Mouse (Mus musculus): ENCODE measurements at regions not wholly inside any gene's neighbourhood (a gene's known extent, or its start where the extent isn't known, plus 50 kb on each side); places are given as distances from the start of the nearest gene placed in this dataset.
"Not testable (repeated sequence)": the region's sequence is repeated elsewhere in the genome, so short reads cannot be mapped to it uniquely, and the experiment has no call there.

DNA sequence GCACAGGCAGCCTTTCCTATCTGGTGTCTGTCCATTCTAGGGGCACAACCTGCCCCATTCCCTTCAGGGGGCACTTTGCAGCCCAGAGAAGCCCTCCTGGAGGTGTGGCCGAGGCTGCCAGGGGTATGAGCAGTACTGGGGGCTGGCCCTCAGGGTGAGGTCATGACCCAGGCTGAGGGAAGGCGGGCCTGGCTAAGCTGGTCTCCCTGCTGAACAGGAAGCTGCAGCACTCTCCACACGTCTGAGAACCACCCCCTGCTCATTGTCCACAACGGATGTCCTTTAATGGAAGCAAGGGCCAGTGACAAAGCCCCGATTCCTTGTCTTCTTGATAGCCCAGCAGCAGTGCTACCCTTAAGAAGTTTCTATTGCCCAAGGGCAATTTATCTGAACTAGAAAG lies 169.2 kb upstream of the Ajap1 start:
- Histone ChIP-seq H3K36me3 (ENCODE audit: control insufficient read depth, insufficient read depth, low read length) (no peaks in the 10 kb centered on the region), H3K27ac (no peak overlapping the region), H3K4me1 (ENCODE audit: control insufficient read depth, insufficient read depth, low read length) (no peaks in the 10 kb centered on the region), H3K27me3 (ENCODE audit: control insufficient read depth, insufficient read depth, low read length) (no peaks in the 10 kb centered on the region), H3K79me2 (replicated peaks; ENCODE audit: control insufficient read depth, insufficient read depth, low read length) (no peaks in the 10 kb centered on the region), H3K4me3 (no peak overlapping the region), H3K9ac (ENCODE audit: low read depth, low read length) (no peak overlapping the region)
- no peak for DNase-seq
- WGBS: 6% methylated on average over 5 of the region's 5 CpGs
- no peak for TF ChIP-seq EP300 (IDR thresholded peaks at IDR 0.05; ENCODE audit: insufficient read depth, low read depth, low read length)
- no peak for TF ChIP-seq POLR2A (IDR thresholded peaks at IDR 0.05; ENCODE audit: insufficient read depth, low read depth, low read length)
- TF ChIP-seq CTCF (IDR thresholded peaks at IDR 0.05): no peak
- intact Hi-C loops (cut with DNase I): no loop called here

DNA sequence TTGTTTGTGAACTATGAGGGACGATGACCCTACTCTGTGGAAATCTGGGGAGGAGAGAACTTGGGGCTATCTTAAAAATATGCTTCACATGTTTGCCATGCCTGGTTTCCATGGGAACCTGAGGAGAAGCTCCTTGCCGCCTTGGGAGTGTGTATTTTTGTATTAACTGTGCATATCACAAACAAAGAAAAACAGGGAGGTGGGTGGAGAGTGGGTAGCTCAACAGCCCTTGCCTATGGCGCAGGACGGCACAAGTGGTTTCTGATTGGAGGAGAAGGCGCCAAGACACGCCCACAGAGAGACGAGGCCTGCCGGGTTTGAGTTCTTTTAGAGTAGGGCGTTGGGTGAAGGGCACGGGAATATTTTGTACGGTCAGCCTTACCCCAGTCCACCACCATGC lies 170.2 kb upstream of the Ajap1 start:
- Histone ChIP-seq H3K36me3 (ENCODE audit: control insufficient read depth, insufficient read depth, low read length) (no peaks in the 10 kb centered on the region), H3K4me3 (no peak overlapping the region), H3K79me2 (replicated peaks; ENCODE audit: control insufficient read depth, insufficient read depth, low read length) (no peaks in the 10 kb centered on the region), H3K9ac (ENCODE audit: low read depth, low read length) (no peak overlapping the region), H3K27ac (no peak overlapping the region), H3K4me1 (ENCODE audit: control insufficient read depth, insufficient read depth, low read length) (no peaks in the 10 kb centered on the region), H3K27me3 (ENCODE audit: control insufficient read depth, insufficient read depth, low read length) (no peaks in the 10 kb centered on the region)
- DNase-seq: no peak
- intact Hi-C loops (cut with DNase I): no loop called here
- TF ChIP-seq CTCF (IDR thresholded peaks at IDR 0.05): no peak
- TF ChIP-seq POLR2A (IDR thresholded peaks at IDR 0.05; ENCODE audit: insufficient read depth, low read depth, low read length): no peak
- no peak for TF ChIP-seq EP300 (IDR thresholded peaks at IDR 0.05; ENCODE audit: insufficient read depth, low read depth, low read length)
- WGBS: 84% methylated on average over 11 of the region's 11 CpGs

DNA sequence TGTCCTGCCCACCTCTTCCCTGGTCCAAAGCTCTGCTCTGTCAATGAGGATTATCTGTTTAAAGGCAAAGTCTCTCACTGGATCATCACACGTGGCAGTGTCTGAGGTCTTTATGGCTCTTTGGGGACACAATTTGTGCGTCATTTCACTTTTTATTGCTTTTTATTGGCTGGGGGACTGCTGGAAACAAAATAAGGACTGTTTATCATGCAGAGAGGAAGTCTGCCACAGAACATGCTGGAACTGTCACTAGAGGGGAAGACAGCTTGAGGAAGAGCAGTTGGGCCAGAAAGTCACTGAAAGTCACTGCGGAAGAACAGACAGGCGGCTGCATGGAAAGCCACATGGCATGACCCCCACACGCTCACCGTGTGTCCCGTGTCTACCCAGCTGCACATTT lies 180.1 kb upstream of the Ajap1 start:
- H3K4me3 ChIP-seq: no peak overlapping the region
- H3K79me2 ChIP-seq (replicated peaks; ENCODE audit: control insufficient read depth, insufficient read depth, low read length): no peaks in the 10 kb centered on the region
- intact Hi-C loops (cut with DNase I): no loop called here
- no peaks in the 10 kb centered on the region for H3K27me3 ChIP-seq (ENCODE audit: control insufficient read depth, insufficient read depth, low read length)
- no peak overlapping the region for H3K9ac ChIP-seq (ENCODE audit: low read depth, low read length)
- 45% methylated on average over 7 of the region's 7 CpGs for WGBS
- no peaks in the 10 kb centered on the region for H3K4me1 ChIP-seq (ENCODE audit: control insufficient read depth, insufficient read depth, low read length)
- TF ChIP-seq EP300 (IDR thresholded peaks at IDR 0.05; ENCODE audit: insufficient read depth, low read depth, low read length) (no peak), POLR2A (IDR thresholded peaks at IDR 0.05; ENCODE audit: insufficient read depth, low read depth, low read length) (no peak), CTCF (IDR thresholded peaks at IDR 0.05) (no peak)
- no peak overlapping the region for H3K27ac ChIP-seq
- no peak for DNase-seq
- H3K36me3 ChIP-seq (ENCODE audit: control insufficient read depth, insufficient read depth, low read length): no peaks in the 10 kb centered on the region

DNA sequence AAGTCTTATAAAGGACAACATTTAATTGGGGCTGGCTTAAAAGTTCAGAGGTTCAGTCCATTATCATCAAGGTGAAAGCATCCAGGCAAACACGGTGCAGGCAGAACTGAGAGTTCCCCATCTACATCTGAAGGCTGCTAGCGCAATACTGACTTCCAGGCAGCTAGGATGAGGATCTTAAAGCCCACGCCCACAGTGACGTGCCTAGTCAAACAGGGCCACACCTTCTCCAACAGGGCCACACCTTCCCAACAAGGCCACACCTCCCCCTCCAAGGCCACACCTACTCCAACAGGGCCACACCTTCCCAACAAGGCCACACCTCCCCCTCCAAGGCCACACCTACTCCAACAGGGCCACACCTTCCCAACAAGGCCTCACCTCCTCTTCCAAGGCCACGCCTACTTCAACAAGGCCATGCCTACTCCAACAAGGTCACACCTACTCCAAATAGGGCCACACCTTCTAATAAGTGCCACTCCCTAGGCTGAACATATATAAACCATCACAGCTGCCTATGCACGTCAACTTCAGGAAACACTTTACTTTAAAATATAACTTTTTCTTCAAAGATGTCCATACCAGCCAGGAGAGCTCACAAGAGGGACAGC lies 184.1 kb upstream of the Ajap1 start:
- H3K9ac ChIP-seq (ENCODE audit: low read depth, low read length); H3K4me3 ChIP-seq; H3K4me1 ChIP-seq (ENCODE audit: control insufficient read depth, insufficient read depth, low read length); H3K27ac ChIP-seq; H3K79me2 ChIP-seq (replicated peaks; ENCODE audit: control insufficient read depth, insufficient read depth, low read length); DNase-seq; H3K27me3 ChIP-seq (ENCODE audit: control insufficient read depth, insufficient read depth, low read length); H3K36me3 ChIP-seq (ENCODE audit: control insufficient read depth, insufficient read depth, low read length); intact Hi-C loops (cut with DNase I): not testable (repeated sequence)
- 82% methylated on average over 6 of the region's 6 CpGs for WGBS

DNA sequence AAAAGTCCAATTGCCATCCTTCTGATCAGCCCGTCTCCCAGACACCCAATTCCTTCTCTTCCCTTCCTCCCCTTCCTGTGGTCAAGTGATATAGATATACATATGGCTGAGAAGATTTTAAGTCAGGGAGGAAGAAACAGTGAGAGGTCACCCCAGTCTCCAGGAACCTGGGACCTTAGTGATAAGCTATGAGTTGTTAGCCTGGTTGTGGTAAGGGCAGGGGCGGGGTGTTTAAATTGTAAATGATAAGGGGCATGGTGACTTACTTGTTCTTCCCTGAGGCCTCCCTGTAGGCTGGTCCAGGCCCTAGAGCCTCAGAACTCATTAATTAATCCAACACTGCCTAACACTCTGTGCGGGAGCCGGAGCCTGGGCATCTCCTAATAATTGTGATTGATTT lies 186.5 kb upstream of the Ajap1 start:
- WGBS: 73% methylated on average over 4 of the region's 4 CpGs
- Histone ChIP-seq H3K27ac (no peak overlapping the region), H3K79me2 (replicated peaks; ENCODE audit: control insufficient read depth, insufficient read depth, low read length) (no peaks in the 10 kb centered on the region), H3K36me3 (ENCODE audit: control insufficient read depth, insufficient read depth, low read length) (no peaks in the 10 kb centered on the region), H3K27me3 (ENCODE audit: control insufficient read depth, insufficient read depth, low read length) (no peaks in the 10 kb centered on the region), H3K9ac (ENCODE audit: low read depth, low read length) (no peak overlapping the region), H3K4me1 (ENCODE audit: control insufficient read depth, insufficient read depth, low read length) (no peaks in the 10 kb centered on the region), H3K4me3 (no peak overlapping the region)
- no peak for DNase-seq
- TF ChIP-seq CTCF (IDR thresholded peaks at IDR 0.05) (no peak), POLR2A (IDR thresholded peaks at IDR 0.05; ENCODE audit: insufficient read depth, low read depth, low read length) (no peak), EP300 (IDR thresholded peaks at IDR 0.05; ENCODE audit: insufficient read depth, low read depth, low read length) (no peak)
- intact Hi-C loops (cut with DNase I): no loop called here

DNA sequence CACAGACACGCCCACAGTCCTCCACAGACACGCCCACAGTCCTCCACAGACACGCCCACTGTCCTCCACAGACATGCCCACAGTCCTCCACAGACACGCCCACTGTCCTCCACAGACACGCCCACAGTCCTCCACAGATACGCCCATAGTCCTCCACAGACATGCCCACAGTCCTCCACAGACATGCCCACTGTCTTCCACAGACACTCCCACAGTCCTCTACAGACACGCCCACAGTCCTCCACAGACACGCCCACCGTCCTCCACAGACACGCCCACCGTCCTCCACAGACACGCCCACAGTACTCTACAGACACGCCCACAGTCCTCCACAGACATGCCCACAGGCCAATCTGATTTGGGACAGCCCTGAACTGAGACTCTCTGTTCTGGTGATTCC lies 187.6 kb upstream of the Ajap1 start:
- H3K9ac ChIP-seq (ENCODE audit: low read depth, low read length): no peak overlapping the region
- TF ChIP-seq EP300 (IDR thresholded peaks at IDR 0.05; ENCODE audit: insufficient read depth, low read depth, low read length) (no peak), CTCF (IDR thresholded peaks at IDR 0.05) (no peak), POLR2A (IDR thresholded peaks at IDR 0.05; ENCODE audit: insufficient read depth, low read depth, low read length) (no peak)
- H3K4me1 ChIP-seq (ENCODE audit: control insufficient read depth, insufficient read depth, low read length): no peaks in the 10 kb centered on the region
- 75% methylated on average over 13 of the region's 13 CpGs for WGBS
- DNase-seq: no peak
- H3K27me3 ChIP-seq (ENCODE audit: control insufficient read depth, insufficient read depth, low read length): no peaks in the 10 kb centered on the region
- no peaks in the 10 kb centered on the region for H3K79me2 ChIP-seq (replicated peaks; ENCODE audit: control insufficient read depth, insufficient read depth, low read length)
- no peak overlapping the region for H3K27ac ChIP-seq
- H3K4me3 ChIP-seq: no peak overlapping the region
- H3K36me3 ChIP-seq (ENCODE audit: control insufficient read depth, insufficient read depth, low read length): no peaks in the 10 kb centered on the region
- intact Hi-C loops (cut with DNase I): no loop called here
